Mouse (Mus musculus) heart, adult 2 months (tissue): Measurements from ENCODE around the gene Glis1. TPM values are rescaled to one million over a fixed set of nuclear protein-coding genes. Genes with fewer than 3 reads are reported as not detected.

Source experiments
- DNase-seq, 2 experiments: peaks; one replicate each; pipeline ENCODE4 v3.0.0; 2021
- H3K27ac ChIP-seq: fragments of 200-600 bp; 2 replicates; pipeline ENCODE4 v1.8.1; 2022
- H3K27me3 ChIP-seq: fragments of 200-500 bp; 2 replicates; pipeline ENCODE4 v1.6.1; 2012; ENCODE audit warnings: mild to moderate bottlenecking, low read length, inconsistent platforms, mixed read lengths; ENCODE audit not compliant: control insufficient read depth, insufficient read depth
- H3K36me3 ChIP-seq: fragments of 200-500 bp; 2 replicates; pipeline ENCODE4 v1.6.1; 2012; ENCODE audit warnings: low read length, inconsistent platforms; ENCODE audit not compliant: control insufficient read depth, insufficient read depth
- H3K4me1 ChIP-seq: fragments of 200-500 bp; 2 replicates; pipeline ENCODE4 v1.6.1; 2011; ENCODE audit warnings: low read length; ENCODE audit not compliant: control insufficient read depth, insufficient read depth
- H3K4me3 ChIP-seq: fragments of 200-600 bp; 2 replicates; pipeline ENCODE4 v1.8.1; 2022
- H3K79me2 ChIP-seq: fragments of 200-500 bp; replicated peaks from 2 replicates; pipeline ENCODE4 v1.6.1; 2012; ENCODE audit warnings: mild to moderate bottlenecking, inconsistent platforms, low read length, moderate library complexity, mixed read lengths; ENCODE audit not compliant: control insufficient read depth, insufficient read depth
- H3K9ac ChIP-seq: fragments of 200-500 bp; 2 replicates; pipeline ENCODE4 v1.6.1; 2012; ENCODE audit warnings: low read depth, mild to moderate bottlenecking, control low read depth, inconsistent platforms, low read length, mixed read lengths
- CTCF ChIP-seq: fragments of 200-600 bp; IDR thresholded peaks from 2 replicates; pipeline ENCODE4 v1.8.1; 2022; ENCODE audit warnings: antibody characterized with exemption, mild to moderate bottlenecking, moderate library complexity
- EP300 ChIP-seq: fragments of 200-500 bp; IDR thresholded peaks from 2 replicates; pipeline ENCODE4 v1.6.1; 2011; ENCODE audit warnings: low read depth, low read length, control low read depth; ENCODE audit not compliant: insufficient read depth
- POLR2A ChIP-seq: fragments of 200-500 bp; IDR thresholded peaks from 2 replicates; pipeline ENCODE4 v1.6.1; 2011; ENCODE audit warnings: mild to moderate bottlenecking, low read depth, low read length, control low read depth; ENCODE audit not compliant: insufficient read depth
- WGBS: fragments of 180-500 bp; shearing (Covaris S2); methylation state at CpG from one replicate; pipeline ENCODE4 v1.1.7; 2018; 5-methylcytosine and 5-hydroxymethylcytosine counted together
- intact Hi-C: fragments of 180-260 bp; cut with DNase I; formaldehyde crosslinking; loops from one replicate; pipeline ENCODE4 v1.15.1; 2025
- polyA plus RNA-seq: library from polyadenylated mRNA; depleted of rRNA; stranded (reverse); fragments of >200 nt; gene quantifications from 2 replicates; pipeline ENCODE4 v1.2.3, GENCODE M21; 2012
- total RNA-seq, 2 experiments: library from RNA; stranded (reverse); gene quantifications; 2 replicates each; pipeline ENCODE4 v1.2.3; 2021

Gene Glis1
- total and polyA plus RNA-seq, 3 experiments: 0.29 to 0.52 (median 0.30) TPM

- WGBS: 74% methylated on average over 4 of the region's 4 CpGs
- Histone ChIP-seq H3K9ac (no peak overlapping the region), H3K27ac (no peak overlapping the region), H3K36me3 (no peaks in the 10 kb centered on the region), H3K79me2 (no peaks in the 10 kb centered on the region), H3K27me3 (no peaks in the 10 kb centered on the region), H3K4me3 (no peak overlapping the region), H3K4me1 (no peaks in the 10 kb centered on the region)
- intact Hi-C loops: loop anchor here (5.0 kb wide), 1 partner anchor 217 kb away; no protein-coding TSS in a partner anchor
- DNase-seq: no peak
- TF ChIP-seq EP300 (no peak), POLR2A (no peak), CTCF (no peak)
These were observed 14.2 kb upstream of the Glis1 start for GRCm38 (mm10) chr4:107420202-107420601.

- 9% methylated on average over 14 of the region's 14 CpGs for WGBS
- H3K4me1 ChIP-seq: no peaks in the 10 kb centered on the region
- no peaks in the 10 kb centered on the region for H3K79me2 ChIP-seq
- intact Hi-C loops: loop anchor here (1.0 to 5.0 kb wide), 2 partner anchors 216 to 232 kb away; no protein-coding TSS in a partner anchor
- no peak overlapping the region for H3K4me3 ChIP-seq
- H3K27ac ChIP-seq: no peak overlapping the region
- no peak for DNase-seq
- no peaks in the 10 kb centered on the region for H3K27me3 ChIP-seq
- TF ChIP-seq CTCF (no peak), POLR2A (no peak), EP300 (no peak)
- no peak overlapping the region for H3K9ac ChIP-seq
- H3K36me3 ChIP-seq: no peaks in the 10 kb centered on the region
These were observed 12.7 kb upstream of the Glis1 start for GRCm38 (mm10) chr4:107421711-107422110.

- H3K36me3 ChIP-seq: no peaks in the 10 kb centered on the region
- H3K4me3 ChIP-seq: no peak overlapping the region
- DNase-seq: no peak
- 22% methylated on average over 6 of the region's 6 CpGs for WGBS
- no peak overlapping the region for H3K9ac ChIP-seq
- H3K27ac ChIP-seq: no peak overlapping the region
- no peaks in the 10 kb centered on the region for H3K4me1 ChIP-seq
- intact Hi-C loops: loop anchor here (1.0 to 5.0 kb wide), 2 partner anchors 215 to 231 kb away; no protein-coding TSS in a partner anchor
- TF ChIP-seq CTCF (peak; percentile 76), EP300 (no peak)
- H3K79me2 ChIP-seq: no peaks in the 10 kb centered on the region
- H3K27me3 ChIP-seq: no peaks in the 10 kb centered on the region
These were observed 12.2 kb upstream of the Glis1 start for GRCm38 (mm10) chr4:107422176-107422575.

DNA sequence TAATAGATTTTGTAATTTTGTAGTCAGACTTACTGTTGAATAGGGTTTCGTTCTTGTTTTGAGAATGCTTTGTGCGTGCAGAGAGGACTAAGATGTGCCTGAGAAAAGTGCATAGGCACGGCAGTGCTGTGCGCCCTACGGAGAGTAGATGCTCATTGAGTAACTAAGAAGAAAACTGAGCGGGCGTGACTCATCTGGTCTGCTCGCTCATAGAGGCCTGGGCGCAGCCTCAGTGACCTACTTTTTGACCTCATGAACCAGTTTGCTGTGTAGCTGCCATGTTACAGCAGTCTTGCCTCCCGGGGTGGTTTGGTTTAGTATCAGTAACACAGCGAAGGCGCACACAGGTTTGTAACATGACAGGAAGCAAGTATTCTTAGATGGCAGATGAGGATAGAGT is 8.8 kb upstream of the Glis1 start:
- H3K4me1 ChIP-seq: no peaks in the 10 kb centered on the region
- H3K4me3 ChIP-seq: no peak overlapping the region
- H3K9ac ChIP-seq: no peak overlapping the region
- H3K27ac ChIP-seq: no peak overlapping the region
- DNase-seq: no peak
- H3K27me3 ChIP-seq: no peaks in the 10 kb centered on the region
- TF ChIP-seq CTCF: no peak
- WGBS: 93% methylated on average over 12 of the region's 12 CpGs
- H3K36me3 ChIP-seq: no peaks in the 10 kb centered on the region
- intact Hi-C loops: no loop called here
- no peaks in the 10 kb centered on the region for H3K79me2 ChIP-seq

DNA sequence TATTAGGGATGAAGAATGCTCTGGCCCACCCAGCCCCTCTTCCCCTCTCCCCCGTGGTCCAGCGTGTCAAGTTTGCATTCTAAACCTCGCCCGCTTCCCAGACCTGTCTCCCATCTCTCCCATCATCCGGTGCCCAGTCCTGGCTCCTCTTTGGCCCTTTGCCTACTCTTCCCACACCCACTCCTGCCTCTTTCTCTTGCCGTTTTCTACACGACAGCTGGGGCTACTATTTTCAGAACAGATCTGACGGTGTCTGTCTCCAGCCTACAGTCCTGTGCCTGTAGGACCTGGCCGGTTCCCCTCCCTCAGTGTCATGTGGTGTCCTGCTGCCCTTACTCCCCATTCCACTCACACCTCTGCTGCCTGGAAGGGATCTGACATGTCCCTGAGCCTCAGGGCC is 7.8 kb upstream of the Glis1 start:
- Histone ChIP-seq H3K36me3 (no peaks in the 10 kb centered on the region), H3K79me2 (no peaks in the 10 kb centered on the region), H3K27ac (no peak overlapping the region), H3K4me3 (no peak overlapping the region), H3K9ac (no peak overlapping the region), H3K27me3 (no peaks in the 10 kb centered on the region), H3K4me1 (no peaks in the 10 kb centered on the region)
- DNase-seq: no peak
- 69% methylated on average over 9 of the region's 9 CpGs for WGBS
- TF ChIP-seq POLR2A (no peak), EP300 (no peak), CTCF (no peak)
- intact Hi-C loops: no loop called here

DNA sequence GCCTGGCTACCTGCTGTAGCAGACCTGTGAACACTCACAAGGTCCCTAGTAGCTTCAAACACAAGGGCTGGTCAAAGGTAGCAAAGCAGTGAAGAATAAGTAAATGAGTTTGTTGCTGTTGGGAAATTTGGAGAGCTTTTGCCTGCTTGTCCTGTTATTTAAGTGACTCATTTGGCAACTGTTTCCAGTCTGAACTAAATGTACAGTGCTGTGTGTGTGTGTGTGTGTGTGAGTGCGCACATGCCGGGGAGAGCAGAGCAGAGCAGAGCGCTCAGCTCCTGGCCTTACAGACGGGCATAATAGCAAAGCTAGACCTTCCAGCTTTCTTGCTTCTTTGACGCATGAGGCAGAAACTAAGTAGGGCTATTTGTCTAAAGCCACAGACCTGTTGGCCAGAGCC is 1.7 kb upstream of the Glis1 start:
- WGBS: 78% methylated on average over 5 of the region's 5 CpGs
- H3K36me3 ChIP-seq: no peaks in the 10 kb centered on the region
- H3K4me3 ChIP-seq: no peak overlapping the region
- no peaks in the 10 kb centered on the region for H3K79me2 ChIP-seq
- H3K27me3 ChIP-seq: peaks cover 5% of the 10 kb centered on the region
- no peak overlapping the region for H3K9ac ChIP-seq
- TF ChIP-seq EP300: no peak
- no peak for TF ChIP-seq CTCF
- TF ChIP-seq POLR2A: no peak
- intact Hi-C loops: no loop called here
- no peaks in the 10 kb centered on the region for H3K4me1 ChIP-seq
- H3K27ac ChIP-seq: no peak overlapping the region
- DNase-seq: no peak

DNA sequence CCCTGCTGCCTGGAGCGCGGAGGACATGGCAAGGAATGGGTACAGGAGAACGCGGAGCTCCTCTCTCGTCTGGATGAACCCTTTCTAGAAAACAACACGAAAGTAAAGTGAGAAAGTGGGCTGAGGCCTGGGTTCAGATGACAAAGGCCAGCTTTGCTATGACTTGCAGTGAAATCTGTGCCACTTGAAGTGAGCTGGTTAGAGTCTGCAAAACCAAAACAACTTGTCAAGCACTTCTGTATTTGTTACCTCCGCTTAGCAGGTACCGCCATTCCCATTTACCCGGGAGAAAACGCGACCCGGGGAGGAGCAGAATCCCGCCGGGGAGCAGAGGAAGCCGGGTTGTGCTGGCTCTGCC is 414 bp upstream of the Glis1 start:
- H3K27ac ChIP-seq: no peak overlapping the region
- H3K9ac ChIP-seq: peak overlapping the region; percentile 12; the same call in 1 of the 2 replicates
- H3K79me2 ChIP-seq: no peaks in the 10 kb centered on the region
- no peak for DNase-seq
- 7% methylated on average over 15 of the region's 15 CpGs for WGBS
- no peaks in the 10 kb centered on the region for H3K36me3 ChIP-seq
- H3K27me3 ChIP-seq: peaks cover 5% of the 10 kb centered on the region
- intact Hi-C loops: no loop called here
- TF ChIP-seq EP300 (no peak), CTCF (no peak), POLR2A (no peak)
- peak overlapping the region; percentile 54 for H3K4me3 ChIP-seq
- no peaks in the 10 kb centered on the region for H3K4me1 ChIP-seq
